Mouse (Mus musculus) liver, postnatal 0 days (tissue): ENCODE data around the gene Moxd1.

Experiments used
- CTCF ChIP-seq: sonication (generic); IDR thresholded peaks from 2 replicates; pipeline ENCODE4 v1.5.1; 2016; ENCODE audit warnings: antibody characterized with exemption, low read depth
- EP300 ChIP-seq: IDR thresholded peaks from 2 replicates; pipeline ENCODE4 v1.6.1; 2016; ENCODE audit warnings: antibody characterized with exemption, low read depth, mild to moderate bottlenecking

DNA sequence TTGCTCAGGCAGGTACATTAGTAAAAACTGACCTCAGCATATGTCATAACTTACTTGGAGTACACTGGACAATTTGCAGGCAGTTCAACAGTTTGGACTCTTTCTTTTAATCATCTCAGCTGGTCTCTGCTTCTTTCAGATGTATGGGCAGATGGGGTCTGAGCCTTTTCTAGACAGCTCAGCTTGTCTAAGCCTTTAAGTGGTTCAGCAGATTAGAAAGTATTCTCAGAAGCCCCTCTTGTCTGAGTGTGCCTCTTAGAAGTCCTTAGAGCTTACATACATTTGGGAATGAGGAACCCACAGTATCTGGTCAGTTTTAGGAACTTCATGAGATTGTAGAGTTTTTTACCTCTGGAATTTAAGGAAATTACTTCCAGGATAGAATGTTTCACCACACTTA, 28.3 kb downstream of the Moxd1 start:
- TF ChIP-seq CTCF = no peak
- no peak for TF ChIP-seq EP300
